Mouse (Mus musculus) gastrocnemius, postnatal 14 days (tissue): ENCODE measurements around the gene C330021F23Rik. TPM values are rescaled to one million over a fixed set of nuclear protein-coding genes. Genes with fewer than 3 reads are reported as not detected.

Experiments used
- DNase-seq: peaks from one replicate; pipeline ENCODE4 v3.0.0; 2021; ENCODE audit warnings: mixed read lengths
- intact Hi-C: fragments of 180-260 bp; cut with DNase I; formaldehyde crosslinking; loops from one replicate; pipeline ENCODE4 v1.15.1; 2025; ENCODE audit warnings: low total_unique reads
- total RNA-seq, 2 experiments: library from RNA; stranded (reverse); gene quantifications; 2 replicates each; pipeline ENCODE4 v1.2.3; 2021

Gene C330021F23Rik
- total RNA-seq, 2 experiments from 2014 or later = not detected

DNA sequence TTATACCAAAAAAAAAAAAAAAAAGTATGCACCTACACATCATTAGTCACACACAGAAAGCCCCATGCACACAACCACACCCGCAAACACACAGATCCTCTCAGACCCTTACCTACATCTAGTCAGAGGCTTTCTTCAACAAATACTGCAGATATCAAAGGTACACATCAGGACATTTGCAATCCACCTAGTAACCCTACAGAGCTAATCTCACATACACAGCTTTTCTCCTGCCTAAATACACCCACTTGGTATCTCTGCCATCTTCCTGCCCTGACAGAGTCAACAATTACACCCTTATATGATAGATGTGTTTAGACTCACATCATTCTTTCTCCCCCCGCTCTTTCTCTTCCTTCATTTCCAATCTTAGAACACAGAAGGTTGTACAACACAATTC lies 18.7 kb downstream of the C330021F23Rik start:
- no peak for DNase-seq
- intact Hi-C loops = no loop called here

DNA sequence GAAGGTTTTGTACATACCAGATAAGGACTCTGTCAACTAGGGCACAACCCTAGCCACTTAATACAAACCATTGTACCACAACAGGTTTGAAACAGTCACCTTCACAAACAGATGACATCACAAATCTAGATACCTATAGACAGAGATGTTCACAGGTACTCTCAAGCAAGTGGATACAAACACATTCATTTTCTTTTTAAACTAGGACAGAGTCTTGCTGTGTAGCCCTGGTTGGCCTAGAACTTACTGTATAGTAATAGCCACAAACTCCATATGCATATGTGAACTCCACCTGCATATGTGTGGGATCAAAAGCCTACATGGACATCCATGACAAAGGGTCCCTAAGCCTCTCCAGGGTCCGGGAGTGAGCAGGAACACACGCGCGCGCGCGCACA lies 19.2 kb downstream of the C330021F23Rik start, which contains the start of gene Camsap3:
Gene Camsap3 (plus strand): TSS at position 301 of the 398 bp plus-strand sequence.
- intact Hi-C loops = no loop called here
- no peak for DNase-seq

DNA sequence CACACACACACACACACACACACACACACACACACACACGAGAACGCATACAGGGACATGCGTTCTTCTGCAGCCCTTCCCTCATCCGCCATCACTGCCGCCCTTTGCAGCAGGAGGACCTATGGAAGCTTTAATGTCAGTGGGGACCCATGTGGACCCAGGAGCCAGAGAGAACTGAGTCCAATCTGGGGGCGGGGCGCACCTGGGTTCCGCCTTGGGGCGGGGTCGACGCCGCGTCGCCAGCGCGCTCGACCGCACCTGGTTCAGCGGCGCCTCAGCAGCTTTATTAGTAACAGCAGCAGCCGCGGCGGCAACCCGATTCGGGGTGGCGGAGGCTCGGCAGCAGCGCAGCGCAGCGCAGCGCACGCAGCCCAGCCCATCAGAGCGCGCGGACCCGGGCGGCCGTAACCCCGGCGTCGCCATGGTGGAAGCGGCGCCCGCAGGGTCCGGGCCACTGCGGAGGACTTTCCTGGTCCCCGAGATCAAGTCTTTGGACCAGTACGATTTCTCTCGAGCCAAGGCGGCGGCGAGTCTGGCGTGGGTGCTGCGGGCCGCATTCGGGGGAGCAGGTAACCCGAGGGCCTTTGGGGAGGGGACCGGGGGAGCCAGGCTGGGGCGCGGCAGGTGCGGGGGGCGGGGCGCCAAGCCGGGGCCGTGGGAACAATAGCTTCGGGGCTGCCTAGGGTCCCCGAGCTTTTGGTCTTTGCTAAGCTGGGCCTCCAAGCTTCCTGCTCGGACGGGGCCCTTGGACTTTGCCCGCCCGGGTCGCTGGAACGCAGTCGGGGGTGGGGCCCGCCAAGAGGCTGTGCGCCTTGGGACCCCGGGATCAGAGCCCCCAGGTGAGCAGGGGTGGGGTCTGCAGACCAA lies 19.8 kb downstream of the C330021F23Rik start:
- intact Hi-C loops = no loop called here
- DNase-seq = no peak

DNA sequence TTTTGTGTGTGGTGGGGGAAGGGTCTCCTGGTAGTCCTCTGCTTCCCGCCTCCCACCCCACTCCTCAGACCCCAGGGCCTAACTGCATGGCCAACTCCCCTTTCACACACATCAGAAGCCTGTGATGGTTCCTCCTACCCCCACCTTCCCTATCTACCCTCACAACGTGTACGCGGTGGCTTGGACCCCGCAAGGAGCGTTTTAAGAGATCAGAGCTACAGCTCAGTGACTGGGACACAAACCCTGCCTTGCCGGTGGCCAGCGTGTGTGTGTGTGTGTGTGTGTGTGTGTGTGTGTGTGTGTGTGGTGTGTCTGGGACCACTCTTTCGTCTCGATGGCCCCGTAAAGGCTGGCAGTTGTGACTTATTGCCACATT lies 20.5 kb downstream of the C330021F23Rik start:
- intact Hi-C loops = no loop called here
- DNase-seq = no peak

DNA sequence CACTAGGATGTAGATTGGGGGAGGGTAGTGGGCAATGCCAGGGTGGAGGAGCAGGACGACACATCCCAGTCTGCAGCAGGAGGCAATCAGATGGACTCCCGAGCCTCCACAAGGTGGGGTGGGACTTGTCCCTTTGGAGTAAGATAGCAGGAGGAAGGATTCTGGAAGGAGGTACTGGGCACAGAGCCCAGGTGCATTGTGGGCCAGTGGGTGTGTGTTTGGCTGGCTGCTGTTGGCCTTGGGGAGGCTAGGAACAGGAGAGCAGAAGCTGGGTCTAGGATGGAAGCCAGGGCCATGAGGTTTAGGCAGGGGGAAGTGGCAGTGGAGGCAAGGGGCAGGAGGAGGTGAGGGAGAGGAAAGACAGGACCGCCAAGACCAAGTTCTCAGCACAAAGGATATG lies 25.7 kb downstream of the C330021F23Rik start:
- intact Hi-C loops = no loop called here
- DNase-seq = no peak

DNA sequence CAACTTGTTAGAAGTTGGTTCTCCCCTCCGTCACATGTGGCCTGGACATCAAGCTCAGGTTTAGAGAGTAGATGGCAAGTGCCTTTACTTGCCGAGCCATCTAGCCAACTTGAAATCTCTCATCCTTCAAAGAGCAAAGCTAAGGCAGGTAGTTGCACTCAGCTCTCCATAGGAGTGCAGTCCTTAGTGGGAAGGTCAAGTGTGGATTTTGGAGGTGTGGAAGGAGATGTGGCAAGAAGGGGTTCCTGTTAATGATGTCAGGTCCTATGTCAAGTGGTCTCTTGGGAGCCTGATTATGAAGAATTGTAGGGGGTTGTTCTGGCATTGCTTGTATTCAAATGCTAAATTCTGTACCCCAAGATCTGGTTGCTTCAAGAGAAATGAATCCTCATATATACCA lies 26.7 kb downstream of the C330021F23Rik start:
- intact Hi-C loops = no loop called here
- no peak for DNase-seq

DNA sequence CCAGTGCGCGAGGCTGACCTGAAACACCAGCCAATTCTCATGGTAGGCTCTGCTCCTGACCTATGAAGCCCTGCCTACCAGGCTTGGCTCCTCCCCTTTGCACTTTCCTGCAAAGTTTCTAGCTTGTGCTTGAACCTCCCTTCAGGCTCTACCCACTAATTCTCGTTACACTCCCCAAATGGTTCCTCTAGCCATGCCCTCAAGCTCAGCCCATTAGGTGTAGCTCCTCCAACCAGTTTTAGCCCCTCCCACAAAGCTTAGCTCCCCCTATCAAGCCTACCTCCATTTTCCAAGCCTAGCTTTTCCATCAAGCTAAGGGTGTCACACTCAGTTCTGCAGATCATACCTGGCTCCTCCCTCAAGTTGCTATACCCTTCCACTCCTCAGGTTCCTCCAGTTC lies 30.3 kb downstream of the C330021F23Rik start:
- intact Hi-C loops = no loop called here
- DNase-seq = no peak

DNA sequence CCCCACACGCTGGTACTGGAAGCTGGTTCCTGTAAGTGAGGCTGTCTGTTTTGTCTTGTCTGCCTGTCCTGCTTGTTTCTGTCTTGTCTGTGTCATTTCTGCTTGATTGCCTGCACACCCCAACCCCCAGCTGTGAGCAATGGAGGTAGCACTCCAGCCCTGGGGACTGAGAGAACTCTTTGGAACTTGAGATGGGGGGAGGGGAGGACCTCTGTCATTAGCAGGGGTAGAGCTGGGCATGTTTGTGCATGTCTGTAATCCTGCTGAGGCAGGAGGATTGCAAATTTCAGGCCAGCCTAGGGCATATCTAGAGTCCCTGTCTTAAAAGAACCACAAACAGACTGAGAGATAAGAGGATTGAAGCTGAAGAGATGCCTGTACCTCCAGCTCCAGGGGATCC lies 31.4 kb downstream of the C330021F23Rik start:
- DNase-seq = no peak
- intact Hi-C loops = no loop called here

DNA sequence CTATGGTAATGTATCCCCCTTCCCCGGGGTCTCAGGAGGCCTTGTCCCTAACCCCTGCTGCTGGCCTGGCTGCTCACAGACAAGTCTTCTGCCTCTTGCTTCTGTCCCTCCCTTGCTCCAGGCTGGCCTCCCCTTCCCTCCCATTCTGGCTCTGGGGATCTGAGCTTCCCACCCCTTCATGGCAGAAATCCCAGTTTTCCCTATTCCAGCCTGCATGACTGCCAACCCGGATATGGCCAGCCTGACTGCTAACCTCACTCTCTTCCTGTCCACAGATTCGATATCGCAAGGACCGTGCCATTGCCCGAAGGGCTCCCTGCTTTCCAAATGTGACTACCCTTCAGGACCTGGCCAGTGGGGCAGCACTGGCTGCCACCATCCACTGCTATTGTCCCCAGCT lies 32.6 kb downstream of the C330021F23Rik start:
- intact Hi-C loops = no loop called here
- DNase-seq = peak; percentile 65

DNA sequence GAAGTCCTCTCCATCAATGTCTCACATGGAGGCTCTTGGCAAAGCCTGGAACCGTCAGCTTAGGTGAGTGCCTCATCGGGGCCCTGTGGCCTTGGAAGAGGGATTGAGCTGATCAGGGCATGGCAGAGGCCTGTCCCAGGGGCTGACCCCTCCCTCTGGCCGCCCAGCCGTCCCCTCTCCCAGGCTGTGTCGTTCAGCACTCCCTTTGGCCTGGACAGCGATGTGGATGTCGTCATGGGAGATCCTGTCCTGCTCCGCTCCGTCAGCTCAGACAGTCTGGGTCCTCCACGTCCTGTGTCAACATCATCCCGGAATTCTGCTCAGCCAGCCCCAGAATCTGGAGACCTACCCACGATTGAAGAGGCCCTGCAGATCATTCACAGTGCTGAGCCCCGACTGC lies 35.6 kb downstream of the C330021F23Rik start:
- no peak for DNase-seq
- intact Hi-C loops = no loop called here

DNA sequence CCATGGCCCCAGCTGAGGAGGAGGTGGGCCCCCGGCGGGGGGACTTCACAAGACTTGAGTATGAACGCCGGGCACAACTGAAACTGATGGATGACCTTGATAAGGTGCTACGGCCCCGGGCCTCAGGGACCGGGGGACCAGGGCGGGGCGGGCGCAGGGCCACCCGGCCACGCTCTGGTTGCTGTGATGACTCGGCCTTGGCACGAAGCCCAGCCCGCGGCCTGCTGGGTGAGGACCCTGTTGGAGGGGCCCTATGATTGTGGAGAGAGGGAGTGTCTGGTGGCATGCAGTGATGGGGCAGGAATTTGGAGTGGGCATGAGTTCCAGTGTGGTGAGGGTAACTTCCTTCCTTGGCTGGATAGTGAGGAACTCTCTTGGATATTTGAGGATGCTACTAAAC lies 38.8 kb downstream of the C330021F23Rik start:
- no peak for DNase-seq
- intact Hi-C loops = no loop called here

DNA sequence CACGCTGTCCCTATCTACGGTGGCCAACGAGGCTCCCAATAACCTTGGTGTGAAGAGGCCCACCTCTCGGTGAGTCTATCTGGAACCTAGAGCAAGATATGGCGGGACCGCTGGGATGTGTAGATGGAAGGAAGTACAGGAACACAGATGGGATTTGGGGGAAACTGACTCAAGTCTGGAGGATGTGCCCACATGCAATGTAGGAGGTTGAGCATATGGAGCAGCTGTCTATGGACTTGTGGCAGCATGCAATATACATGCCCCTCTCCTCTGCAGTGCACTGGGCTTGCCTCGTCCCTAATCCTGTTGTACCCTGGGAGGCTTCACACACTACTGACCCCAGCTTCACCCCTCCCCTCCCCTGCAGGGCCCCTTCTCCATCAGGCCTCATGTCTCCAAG lies 40.0 kb downstream of the C330021F23Rik start:
- no peak for DNase-seq
- intact Hi-C loops = no loop called here

DNA sequence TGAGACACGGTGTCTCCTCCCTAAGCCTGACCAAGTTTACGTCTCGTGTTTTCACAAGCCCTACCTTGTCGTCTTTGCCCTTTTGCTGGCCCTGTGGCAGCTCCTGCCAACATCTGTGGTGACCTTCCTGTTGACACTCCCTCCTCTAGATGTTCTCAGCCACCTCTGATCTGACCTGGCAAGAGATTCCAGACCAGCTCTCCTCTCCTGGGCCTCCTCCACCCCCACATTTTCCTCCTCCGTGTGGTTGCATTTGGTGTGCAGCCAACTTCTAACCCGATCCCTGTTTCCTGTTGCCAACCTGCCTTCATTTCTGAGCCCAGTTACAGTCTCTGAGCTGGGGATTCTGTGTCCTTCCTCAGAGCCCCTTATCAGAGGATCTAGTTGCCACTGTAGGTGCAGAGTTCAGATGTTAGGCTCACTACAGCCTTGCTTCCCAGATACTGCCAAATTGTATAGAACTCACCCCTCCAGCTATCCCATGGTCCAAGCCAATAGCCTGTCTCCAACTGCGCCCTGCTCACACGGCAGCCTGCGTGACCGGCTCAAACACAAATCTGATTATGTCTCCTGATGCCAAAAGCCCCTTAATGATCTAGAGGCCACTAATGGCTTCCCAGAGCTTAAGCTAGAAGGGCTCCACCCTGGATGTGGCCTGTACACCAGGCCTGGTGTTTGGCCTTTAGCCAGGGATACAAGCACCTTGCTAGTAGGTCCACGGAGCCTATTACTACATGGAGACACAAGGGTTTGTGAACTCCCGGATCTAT lies 41.4 kb downstream of the C330021F23Rik start:
- intact Hi-C loops = no loop called here
- DNase-seq = no peak

DNA sequence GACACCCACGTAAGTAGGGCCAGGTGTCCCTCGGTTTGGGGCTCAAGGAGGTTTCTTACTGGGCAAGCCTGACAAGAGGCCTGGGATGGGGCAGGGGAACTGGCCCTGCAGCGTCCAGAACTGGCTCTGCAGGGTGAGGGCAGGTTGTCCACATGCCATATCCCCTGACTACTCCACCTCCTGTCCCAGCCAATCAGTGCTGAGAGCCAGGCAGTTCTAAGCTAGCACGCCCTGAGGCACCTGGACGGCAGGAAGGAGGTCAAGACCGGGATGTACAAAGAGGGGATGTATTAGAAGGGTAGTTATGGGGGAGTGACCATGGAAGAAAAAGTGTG lies 42.0 kb downstream of the C330021F23Rik start:
- no peak for DNase-seq
- intact Hi-C loops = no loop called here

DNA sequence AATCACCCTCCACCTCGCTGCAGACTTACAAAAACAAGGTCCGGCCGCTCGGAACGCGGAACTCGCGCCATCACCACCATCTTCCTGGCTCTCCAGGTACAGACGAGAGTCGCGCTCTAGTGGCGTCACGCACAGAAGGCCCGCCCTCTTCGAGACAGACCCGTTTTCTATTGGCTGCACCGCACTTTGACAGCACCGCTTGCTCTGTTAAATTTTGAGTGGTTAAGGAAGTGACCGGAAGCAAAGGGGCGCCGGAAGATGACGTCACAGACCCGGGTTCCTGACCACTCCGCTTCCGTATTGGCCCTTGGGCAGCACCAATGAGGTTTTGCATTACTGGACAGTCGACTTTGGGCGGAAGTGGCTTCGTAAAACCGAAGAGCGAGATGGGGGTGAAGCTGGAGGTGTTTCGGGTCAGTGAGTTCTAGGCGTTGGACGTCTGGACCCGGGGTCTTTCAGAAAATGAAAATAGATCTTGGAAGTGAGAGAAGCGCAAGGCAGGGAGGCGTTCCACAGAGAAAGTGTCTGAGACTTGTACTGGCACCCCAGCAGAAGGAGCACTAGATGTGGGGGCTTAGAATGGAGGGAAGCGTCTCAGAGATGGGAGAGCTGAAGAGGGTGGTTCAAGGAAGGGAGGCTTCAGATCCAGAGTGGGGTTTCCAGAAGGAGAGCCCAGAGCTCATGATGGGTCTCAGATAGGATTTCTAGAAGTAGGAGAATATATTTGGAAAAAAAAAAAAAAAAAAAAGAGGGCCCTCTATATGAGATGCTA lies 53.6 kb downstream of the C330021F23Rik start, which contains the start of the genes Xab2 and Pet100:
Gene Xab2 (minus strand): TSS at position 118 of the 772 bp plus-strand sequence.
Gene Pet100 (plus strand): TSS at position 350 of the 772 bp plus-strand sequence.
- DNase-seq = peak; percentile 97
- intact Hi-C loops = loop anchor here (10.0 kb wide), 1 partner anchor 53 kb away; the partner anchor contains the start of genes Fcor and Trappc5

DNA sequence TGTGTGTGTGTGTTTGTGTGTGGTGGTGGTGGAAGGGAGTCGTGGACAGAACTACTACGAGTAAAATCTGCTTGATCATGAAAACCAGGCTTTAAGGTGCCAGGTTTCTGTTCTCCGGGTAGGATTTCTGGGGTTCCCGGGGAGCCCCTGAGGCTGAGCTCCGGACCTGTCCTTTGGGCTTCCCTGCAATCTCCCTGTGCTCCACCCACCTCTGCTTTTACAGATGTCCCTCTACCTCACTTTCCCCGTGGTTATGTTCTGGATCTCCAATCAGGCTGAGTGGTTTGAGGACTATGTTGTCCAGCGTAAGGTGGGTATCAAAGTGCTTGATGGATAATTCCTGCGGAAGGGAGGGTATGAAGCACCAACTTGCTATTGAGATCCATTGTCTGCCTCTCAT lies 54.3 kb downstream of the C330021F23Rik start:
- no peak for DNase-seq
- intact Hi-C loops = loop anchor here (10.0 kb wide), 1 partner anchor 53 kb away; the partner anchor contains the start of genes Fcor and Trappc5

DNA sequence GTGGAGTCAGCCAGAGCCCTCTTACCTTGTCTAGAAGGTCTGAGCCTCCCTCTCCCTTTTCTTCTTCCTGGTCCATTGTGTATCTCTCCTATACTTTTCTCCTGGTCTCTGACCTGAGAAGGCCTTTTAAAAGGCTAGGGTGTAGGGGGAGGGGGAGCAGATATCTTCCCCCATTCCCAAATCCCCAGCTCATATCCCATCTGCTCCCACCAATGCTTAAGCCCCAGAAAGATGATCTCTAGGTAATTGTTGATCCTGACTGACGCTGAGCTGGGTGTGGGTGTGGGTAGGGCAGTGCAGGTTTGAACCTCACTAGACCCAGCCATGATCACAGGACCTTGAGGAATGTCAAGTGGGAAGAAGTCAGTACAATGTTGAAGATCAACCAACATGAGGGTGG lies 57.7 kb downstream of the C330021F23Rik start, which contains the start of gene Pcp2:
Gene Pcp2 (minus strand): TSS at position 101 of the 400 bp plus-strand sequence.
- intact Hi-C loops = loop anchor here (10.0 kb wide), 1 partner anchor 49 kb away; the partner anchor contains the start of genes Fcor and Trappc5
- DNase-seq = no peak

DNA sequence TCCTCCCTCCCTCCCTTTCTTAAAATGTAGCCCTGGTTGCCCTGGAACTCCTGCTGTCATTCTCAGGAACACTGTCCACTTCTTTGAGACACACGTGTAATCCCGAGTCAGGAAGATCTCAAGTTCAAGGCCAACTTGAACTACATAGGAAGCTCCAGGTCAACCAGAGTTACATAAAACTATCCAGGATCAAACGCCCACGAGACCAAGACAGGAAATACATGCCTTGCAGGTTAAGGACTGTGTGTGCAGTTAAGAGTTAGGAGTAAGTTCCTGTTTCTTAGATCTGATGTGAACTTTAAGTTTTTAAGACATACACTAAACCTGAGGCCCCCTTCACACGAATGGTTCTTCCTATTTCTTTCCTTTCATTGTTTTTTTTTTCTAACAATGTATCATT lies 59.2 kb downstream of the C330021F23Rik start:
- intact Hi-C loops = loop anchor here (10.0 kb wide), 1 partner anchor 48 kb away; the partner anchor contains the start of genes Fcor and Trappc5
- no peak for DNase-seq

DNA sequence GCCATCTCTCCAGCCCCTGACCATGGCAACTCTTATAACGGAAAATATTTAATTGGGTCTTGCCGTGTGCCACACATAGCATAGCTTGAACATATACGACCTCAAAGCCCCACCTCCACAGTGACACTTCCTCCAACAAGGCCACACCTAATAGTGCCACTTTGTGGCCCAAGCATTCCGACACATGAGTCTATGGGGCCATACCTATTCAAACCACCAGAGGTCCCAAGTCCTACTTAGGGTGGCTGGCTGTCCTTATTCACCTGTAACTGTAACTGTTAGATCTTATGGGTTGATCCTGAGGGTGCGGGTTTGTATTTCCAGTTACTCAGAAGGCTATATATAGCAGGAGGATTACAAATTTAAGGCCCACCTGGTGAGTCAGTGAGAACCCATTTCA lies 60.2 kb downstream of the C330021F23Rik start:
- intact Hi-C loops = loop anchor here (10.0 kb wide), 1 partner anchor 47 kb away; the partner anchor contains the start of genes Fcor and Trappc5
- no peak for DNase-seq
